In the genomic region with DNA sequence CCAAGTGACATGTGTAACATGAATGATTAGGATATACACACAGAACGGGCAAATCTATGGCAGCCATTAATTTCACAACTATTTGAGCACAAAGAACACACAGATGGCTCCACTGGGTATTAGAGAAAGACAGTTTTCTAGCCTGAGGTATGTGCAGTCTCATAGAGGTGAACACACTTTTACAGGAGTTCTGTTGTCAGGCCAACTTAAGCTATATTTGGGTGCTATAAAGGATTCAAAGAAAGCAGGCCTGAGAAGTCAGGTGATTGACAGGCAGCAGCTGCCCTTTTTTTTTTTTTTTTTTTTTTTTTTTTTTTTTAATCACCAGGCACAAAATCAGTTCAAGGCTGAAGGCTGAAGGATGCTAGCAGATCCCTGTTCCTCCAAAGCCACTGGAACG, we compare ENCODE assay signal across 18 mouse cellular contexts.
DNase-seq lines count a peak whose midpoint lies in the region; ATAC-seq and TF ChIP-seq lines count a peak whose summit lies in the region.
"Had no signal": no experiment of that assay in that cellular context is flagged by ENCODE, and none has a peak within 500 bp of the region (broad histone marks: within the 10 kb centered on the region; RNA-seq: fewer than 3 reads in every experiment).

No protein-coding gene starts in this region.

- no peak overlapping the region for H3ac ChIP-seq in C2C12 (ENCODE audit: control insufficient read depth, insufficient read length, low read depth)

- WGBS in hindbrain, embryonic 11.5 days: 40% methylated on average over 2 of the region's 2 CpGs
- WGBS in midbrain, embryonic 11.5 days: 42% methylated on average over 2 of the region's 2 CpGs

- TF ChIP-seq POLR2A in CH12.LX (IDR thresholded peaks at IDR 0.05; ENCODE audit: low read depth, low read length): no peak

- TF ChIP-seq CTCF in C2C12 (IDR thresholded peaks at IDR 0.05; ENCODE audit: control insufficient read depth, insufficient read depth, insufficient read length): no peak
- TF ChIP-seq CTCF in CH12.LX (conservative IDR thresholded peaks at IDR 0.05 in 1 of 2, IDR thresholded peaks at IDR 0.05 in 1 of 2; ENCODE audit: low read depth in 2 of 2, low read length in 2 of 2): no peak

- no peaks in the 10 kb centered on the region for H3K9me3 ChIP-seq in CH12.LX (replicated peaks; ENCODE audit: low read length)
- H3K9me3 ChIP-seq in hindbrain, embryonic 11.5 days (ENCODE audit: control insufficient read depth, low read length): no peaks in the 10 kb centered on the region
- no peaks in the 10 kb centered on the region for H3K9me3 ChIP-seq in midbrain, embryonic 11.5 days (ENCODE audit: control insufficient read depth, low read length)
- H3K9me3 ChIP-seq: embryonic facial prominence, embryonic 13.5 days; liver, embryonic 13.5 days had no signal

- intact Hi-C loops in gastrocnemius, postnatal 14 days (cut with DNase I; ENCODE audit: low total_unique reads): loop anchor here (10.0 kb wide), 1 partner anchor 544 kb away; a partner anchor contains a TSS

- no peak overlapping the region for H3K27ac ChIP-seq in CH12.LX (ENCODE audit: insufficient read depth, low read depth)
- no peak overlapping the region for H3K27ac ChIP-seq in hindbrain, embryonic 11.5 days (ENCODE audit: low read depth, low read length)
- H3K27ac ChIP-seq in midbrain, embryonic 11.5 days (ENCODE audit: low read depth, low read length): no peak overlapping the region; the same call in 1 of the 2 replicates
- H3K27ac ChIP-seq: embryonic facial prominence, embryonic 13.5 days; liver, embryonic 13.5 days had no signal

- H3K27me3 ChIP-seq in C2C12 (ENCODE audit: control insufficient read depth, insufficient read depth, insufficient read length): no peaks in the 10 kb centered on the region
- no peaks in the 10 kb centered on the region for H3K27me3 ChIP-seq in CH12.LX (replicated peaks)
- H3K27me3 ChIP-seq in hindbrain, embryonic 11.5 days (ENCODE audit: control insufficient read depth, insufficient read depth, low read length): no peaks in the 10 kb centered on the region
- H3K27me3 ChIP-seq in midbrain, embryonic 11.5 days (ENCODE audit: control insufficient read depth, insufficient read depth, low read length): no peaks in the 10 kb centered on the region
- H3K27me3 ChIP-seq: embryonic facial prominence, embryonic 13.5 days; liver, embryonic 13.5 days had no signal

- no peak for TF ChIP-seq EP300 in CH12.LX (IDR thresholded peaks at IDR 0.05; ENCODE audit: low read length)

- no peak overlapping the region for H3K9ac ChIP-seq in CH12.LX (ENCODE audit: insufficient read depth, low read depth)
- H3K9ac ChIP-seq in hindbrain, embryonic 11.5 days (ENCODE audit: low read depth, low read length): no peak overlapping the region
- H3K9ac ChIP-seq in midbrain, embryonic 11.5 days (ENCODE audit: low read length): no peak overlapping the region
- H3K9ac ChIP-seq: embryonic facial prominence, embryonic 13.5 days; liver, embryonic 13.5 days had no signal

- no peaks in the 10 kb centered on the region for H3K4me1 ChIP-seq in CH12.LX (ENCODE audit: control insufficient read depth in 1 of 2, insufficient read depth in 2 of 2)
- peaks cover 2% of the 10 kb centered on the region; the same call in 1 of the 2 replicates for H3K4me1 ChIP-seq in hindbrain, embryonic 11.5 days (replicated peaks; ENCODE audit: control insufficient read depth, insufficient read depth, low read length)
- H3K4me1 ChIP-seq in midbrain, embryonic 11.5 days (ENCODE audit: control insufficient read depth, insufficient read depth, low read length): peaks cover 15% of the 10 kb centered on the region
- H3K4me1 ChIP-seq: liver, embryonic 13.5 days had no signal

- in situ Hi-C loops in CH12.LX (cut with MboI; ENCODE audit: low pct_ligation_motif_present, low pct_unique_long_range_greater_than_20kb, low sequenced_read_pairs): no loop called here

- ATAC-seq in hindbrain, embryonic 11.5 days (ENCODE audit: low FRiP score): peak; percentile 41; the same call in 1 of the 2 replicates
- ATAC-seq in midbrain, embryonic 11.5 days (ENCODE audit: low FRiP score): peak; percentile 63

- H3K36me3 ChIP-seq in C2C12 (ENCODE audit: control insufficient read depth, insufficient read depth) (no peaks in the 10 kb centered on the region), CH12.LX (replicated peaks in 1 of 2; ENCODE audit: control insufficient read depth in 1 of 2, insufficient read depth in 1 of 2, low read length in 1 of 2) (no peaks in the 10 kb centered on the region)
- H3K36me3 ChIP-seq in hindbrain, embryonic 11.5 days (ENCODE audit: control insufficient read depth, insufficient read depth, low read length): no peaks in the 10 kb centered on the region
- no peaks in the 10 kb centered on the region for H3K36me3 ChIP-seq in midbrain, embryonic 11.5 days (ENCODE audit: control insufficient read depth, insufficient read depth, low read length)
- H3K36me3 ChIP-seq: embryonic facial prominence, embryonic 13.5 days; liver, embryonic 13.5 days had no signal

- no peak for TF ChIP-seq RAD21 in CH12.LX (IDR thresholded peaks at IDR 0.05; ENCODE audit: low read depth, low read length)

- dilution Hi-C loops in CH12.LX (cut with MboI; ENCODE audit: extremely low pct_ligation_motif_present, extremely low pct_unique_long_range_greater_than_20kb, low sequenced_read_pairs): no loop called here

- no peak for DNase-seq in CH12.LX (ENCODE audit: extremely low read depth)
- DNase-seq in hindbrain, embryonic 11.5 days (ENCODE audit: low spot score): no peak
- peak; percentile 82 for DNase-seq in midbrain, embryonic 11.5 days (ENCODE audit: low spot score, missing footprints)
- no peak for DNase-seq in thymus, postnatal 36 days
- no peak for DNase-seq in gastrocnemius, postnatal 14 days
- DNase-seq in kidney, postnatal 10 days: no peak
- DNase-seq in gastrocnemius, postnatal 25 days: no peak
- DNase-seq: adrenal gland, postnatal 14 days; cerebellum, adult 9-11 months; gastrocnemius, postnatal 10 days; kidney, adult 2 months; kidney, postnatal 4 days; liver, embryonic 13.5 days; right cerebral cortex, postnatal 14 days; thymus, postnatal 4 days had no signal

- no peaks in the 10 kb centered on the region for H3K79me3 ChIP-seq in C2C12 (ENCODE audit: low read depth)

- H3K4me3 ChIP-seq in C2C12 (ENCODE audit: insufficient read depth, poor library complexity, severe bottlenecking) (no peak overlapping the region), CH12.LX (replicated peaks in 1 of 3; ENCODE audit: low read depth in 2 of 3, low read length in 2 of 3, poor library complexity in 1 of 3) (no peak overlapping the region)
- H3K4me3 ChIP-seq in hindbrain, embryonic 11.5 days (ENCODE audit: low read depth, low read length): no peak overlapping the region
- no peak overlapping the region for H3K4me3 ChIP-seq in midbrain, embryonic 11.5 days (ENCODE audit: low read depth, low read length)
- H3K4me3 ChIP-seq: embryonic facial prominence, embryonic 13.5 days; liver, embryonic 13.5 days had no signal

- no peaks in the 10 kb centered on the region for H3K79me2 ChIP-seq in C2C12 (ENCODE audit: control insufficient read depth, insufficient read depth)
- H3K79me2 ChIP-seq in CH12.LX (replicated peaks; ENCODE audit: control insufficient read depth, extremely low read depth, insufficient read depth, poor library complexity, severe bottlenecking): no peaks in the 10 kb centered on the region

- no peak overlapping the region for H3K4me2 ChIP-seq in CH12.LX (ENCODE audit: insufficient read depth, low read depth, poor library complexity, severe bottlenecking)
- no peak overlapping the region for H3K4me2 ChIP-seq in hindbrain, embryonic 11.5 days (replicated peaks; ENCODE audit: low read depth, low read length)
- H3K4me2 ChIP-seq in midbrain, embryonic 11.5 days: no peak overlapping the region
- H3K4me2 ChIP-seq: embryonic facial prominence, embryonic 13.5 days; heart, embryonic 11.5 days; liver, embryonic 13.5 days had no signal

TF ChIP-seq in C2C12, 6 proteins besides CTCF, POLR2A, EP300 and RAD21:
- TF ChIP-seq MAX (IDR thresholded peaks at IDR 0.05) (no peak), USF1 (IDR thresholded peaks at IDR 0.05; ENCODE audit: low read depth) (no peak), MYOD1 (IDR thresholded peaks at IDR 0.05; ENCODE audit: control insufficient read depth, insufficient read length, low read depth) (peak; percentile 75), MYOG (IDR thresholded peaks at IDR 0.05; ENCODE audit: control insufficient read depth, extremely low read depth, insufficient read length) (no peak), FOSL1 (IDR thresholded peaks at IDR 0.05; ENCODE audit: insufficient read depth, low read length, poor library complexity, severe bottlenecking) (no peak), CEBPB (IDR thresholded peaks at IDR 0.05; ENCODE audit: low read depth) (no peak)

TF ChIP-seq in CH12.LX, 34 proteins besides CTCF, POLR2A, EP300 and RAD21:
- TF ChIP-seq BHLHE40 (IDR thresholded peaks at IDR 0.05; ENCODE audit: low read depth, low read length) (no peak), ZNF384 (IDR thresholded peaks at IDR 0.05; ENCODE audit: low read depth, low read length) (peak; percentile 75), TBP (conservative IDR thresholded peaks at IDR 0.05; ENCODE audit: low read depth, low read length) (no peak)
